Comparison of ENCODE assay signal across 10 mouse cellular contexts in the genomic region with DNA sequence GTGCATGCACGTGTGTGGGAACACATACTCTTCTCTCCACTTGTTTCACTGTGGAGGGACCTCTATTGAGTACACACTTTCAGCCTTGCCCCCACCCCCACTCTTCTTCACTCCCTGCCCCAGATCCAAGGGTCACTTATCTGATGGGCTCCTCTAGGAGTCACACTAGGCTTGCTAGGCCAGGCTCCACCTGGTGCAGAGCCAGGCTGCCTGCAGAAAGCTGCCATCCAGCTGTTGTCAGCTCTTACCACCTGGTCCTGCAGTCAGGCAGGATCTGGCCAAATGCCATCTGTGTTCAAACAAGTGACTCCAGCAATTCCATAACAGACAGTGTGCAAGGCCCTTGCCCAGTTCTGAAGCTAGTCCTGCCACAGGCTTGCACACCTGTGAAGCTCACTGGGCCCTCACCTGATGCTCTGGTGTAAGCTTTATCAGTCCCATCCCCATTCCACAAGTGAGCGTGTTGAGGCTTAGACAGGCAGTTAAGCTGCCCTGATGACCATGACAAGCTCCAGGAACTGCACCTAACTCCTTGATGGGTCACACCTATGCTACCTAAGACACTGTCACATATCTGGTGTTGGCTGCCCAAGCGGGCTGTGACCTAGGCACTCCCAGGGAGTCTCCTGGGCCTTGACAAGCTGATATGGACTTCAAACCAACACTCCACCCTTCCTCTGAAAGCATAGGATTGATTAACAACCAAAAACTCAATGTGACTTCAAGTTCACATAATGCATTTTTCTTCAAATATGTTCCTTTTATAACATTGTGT. TPM values are rescaled to one million over a fixed set of nuclear protein-coding genes. Genes with fewer than 3 reads are reported as not detected.
DNase-seq lines count a peak whose midpoint lies in the region; ATAC-seq lines count a peak whose summit lies in the region.
"Had no signal": no experiment of that assay in that cellular context is flagged by ENCODE, and none has a peak within 500 bp of the region (broad histone marks: within the 10 kb centered on the region; RNA-seq: fewer than 3 reads in every experiment).

No protein-coding gene starts in this region.

- no peak overlapping the region for H3K27ac ChIP-seq in kidney, embryonic 16.5 days (ENCODE audit: low read length)
- peak overlapping the region; percentile 17; the same call in 1 of the 2 replicates for H3K27ac ChIP-seq in limb, embryonic 15.5 days
- peak overlapping the region; percentile 67; the same call in 1 of the 2 replicates for H3K27ac ChIP-seq in stomach, embryonic 15.5 days
- no peak overlapping the region for H3K27ac ChIP-seq in forebrain, embryonic 11.5 days (ENCODE audit: low read depth, low read length)
- no peak overlapping the region for H3K27ac ChIP-seq in neural tube, embryonic 15.5 days (replicated peaks)

- 79% methylated on average over 3 of the region's 3 CpGs for WGBS in kidney, embryonic 16.5 days
- WGBS in limb, embryonic 15.5 days = 71% methylated on average over 3 of the region's 3 CpGs
- 68% methylated on average over 3 of the region's 3 CpGs for WGBS in stomach, embryonic 15.5 days
- WGBS in forebrain, embryonic 11.5 days = 79% methylated on average over 3 of the region's 3 CpGs
- WGBS in neural tube, embryonic 15.5 days = 77% methylated on average over 3 of the region's 3 CpGs

- H3K9ac ChIP-seq in kidney, embryonic 16.5 days (replicated peaks; ENCODE audit: low read length) = no peak overlapping the region
- no peak overlapping the region for H3K9ac ChIP-seq in limb, embryonic 15.5 days
- no peak overlapping the region for H3K9ac ChIP-seq in stomach, embryonic 15.5 days
- no peak overlapping the region for H3K9ac ChIP-seq in forebrain, embryonic 11.5 days (ENCODE audit: low read length)
- H3K9ac ChIP-seq in neural tube, embryonic 15.5 days (replicated peaks) = no peak overlapping the region

- ATAC-seq in kidney, embryonic 16.5 days (ENCODE audit: low FRiP score, low TSS enrichment) = no peak
- peak; percentile 67 for ATAC-seq in erythroid progenitor cell, adult 5-6 weeks (replicated peaks; ENCODE audit: low FRiP score, poor library complexity, severe bottlenecking)
- no peak for ATAC-seq in limb, embryonic 15.5 days (ENCODE audit: insufficient number of reproducible peaks, low FRiP score, low TSS enrichment, low read depth)
- peak; percentile 63 for ATAC-seq in stomach, embryonic 15.5 days (ENCODE audit: insufficient read depth, low FRiP score, low read depth)
- ATAC-seq in forebrain, embryonic 11.5 days (replicated peaks; ENCODE audit: low FRiP score) = no peak
- no peak for ATAC-seq in neural tube, embryonic 15.5 days (ENCODE audit: low FRiP score)
- ATAC-seq in granulocyte monocyte progenitor cell, adult 5-6 weeks (replicated peaks; ENCODE audit: poor library complexity, severe bottlenecking) = no peak

- H3K4me1 ChIP-seq in kidney, embryonic 16.5 days (ENCODE audit: insufficient read depth, low read length) = peaks cover 54% of the 10 kb centered on the region
- peaks cover 58% of the 10 kb centered on the region for H3K4me1 ChIP-seq in limb, embryonic 15.5 days
- peaks cover 67% of the 10 kb centered on the region for H3K4me1 ChIP-seq in stomach, embryonic 15.5 days
- H3K4me1 ChIP-seq in forebrain, embryonic 11.5 days (replicated peaks; ENCODE audit: control insufficient read depth, insufficient read depth, low read length) = no peaks in the 10 kb centered on the region
- H3K4me1 ChIP-seq in neural tube, embryonic 15.5 days = peaks cover 15% of the 10 kb centered on the region; the same call in 1 of the 2 replicates

- H3K36me3 ChIP-seq in kidney, embryonic 16.5 days (ENCODE audit: insufficient read depth, low read length) = no peaks in the 10 kb centered on the region
- H3K36me3 ChIP-seq in limb, embryonic 15.5 days = no peaks in the 10 kb centered on the region
- no peaks in the 10 kb centered on the region for H3K36me3 ChIP-seq in stomach, embryonic 15.5 days
- H3K36me3 ChIP-seq in forebrain, embryonic 11.5 days (ENCODE audit: control insufficient read depth, insufficient read depth, low read length) = no peaks in the 10 kb centered on the region
- H3K36me3 ChIP-seq in neural tube, embryonic 15.5 days = no peaks in the 10 kb centered on the region

- no peaks in the 10 kb centered on the region for H3K27me3 ChIP-seq in kidney, embryonic 16.5 days (ENCODE audit: insufficient read depth, low read length)
- H3K27me3 ChIP-seq in limb, embryonic 15.5 days = no peaks in the 10 kb centered on the region
- no peaks in the 10 kb centered on the region for H3K27me3 ChIP-seq in stomach, embryonic 15.5 days (replicated peaks)
- no peaks in the 10 kb centered on the region for H3K27me3 ChIP-seq in forebrain, embryonic 11.5 days (ENCODE audit: control insufficient read depth, insufficient read depth, low read length)
- no peaks in the 10 kb centered on the region for H3K27me3 ChIP-seq in neural tube, embryonic 15.5 days (replicated peaks)

- no peak overlapping the region for H3K4me2 ChIP-seq in kidney, embryonic 16.5 days (replicated peaks; ENCODE audit: low read depth, low read length)
- no peak overlapping the region for H3K4me2 ChIP-seq in limb, embryonic 15.5 days
- no peak overlapping the region for H3K4me2 ChIP-seq in stomach, embryonic 15.5 days
- H3K4me2 ChIP-seq in forebrain, embryonic 11.5 days (ENCODE audit: low read depth, low read length, severe bottlenecking) = no peak overlapping the region
- no peak overlapping the region for H3K4me2 ChIP-seq in neural tube, embryonic 15.5 days

- no peaks in the 10 kb centered on the region for H3K9me3 ChIP-seq in kidney, embryonic 16.5 days (ENCODE audit: low read length)
- H3K9me3 ChIP-seq in limb, embryonic 15.5 days = no peaks in the 10 kb centered on the region
- no peaks in the 10 kb centered on the region for H3K9me3 ChIP-seq in stomach, embryonic 15.5 days
- no peaks in the 10 kb centered on the region for H3K9me3 ChIP-seq in forebrain, embryonic 11.5 days (ENCODE audit: control insufficient read depth, low read length)
- no peaks in the 10 kb centered on the region for H3K9me3 ChIP-seq in neural tube, embryonic 15.5 days (replicated peaks)

- DNase-seq in kidney, adult 18-20 months = peak; percentile 72
- no peak for DNase-seq in forebrain, embryonic 11.5 days (ENCODE audit: low spot score)
- DNase-seq: cerebellum, postnatal 25 days; right cerebral cortex, postnatal 4 days had no signal

- H3K4me3 ChIP-seq in kidney, embryonic 16.5 days (ENCODE audit: low read length) = no peak overlapping the region
- H3K4me3 ChIP-seq in limb, embryonic 15.5 days = no peak overlapping the region
- no peak overlapping the region for H3K4me3 ChIP-seq in stomach, embryonic 15.5 days (replicated peaks)
- no peak overlapping the region for H3K4me3 ChIP-seq in forebrain, embryonic 11.5 days (ENCODE audit: low read depth, low read length)
- H3K4me3 ChIP-seq in neural tube, embryonic 15.5 days (replicated peaks) = no peak overlapping the region

RNA-seq across cellular contexts. Expression of gene Cd82, which starts 7.9 kb away (rescaled TPM):
- polyA plus RNA-seq in kidney, embryonic 16.5 days (2015; fragmentation: Nextera tagmentation; extraction: Ambion mirVana) = 64.1 and 71.8 TPM in 2 replicates
- 310 and 373 TPM in 2 replicates for total RNA-seq in erythroid progenitor cell, adult 5-6 weeks (2015; ENCODE audit: low replicate concordance)
- 342 and 415 TPM in 2 replicates for total RNA-seq in erythroid progenitor cell, adult 5-6 weeks (2017; ENCODE audit: low replicate concordance)
- polyA plus RNA-seq in limb, embryonic 15.5 days (2015; fragmentation: Nextera tagmentation; extraction: Ambion mirVana) = 51.4 and 63.0 TPM in 2 replicates
- 87.7 and 95.0 TPM in 2 replicates for polyA plus RNA-seq in stomach, embryonic 15.5 days (2015; fragmentation: Nextera tagmentation; extraction: Ambion mirVana)
- polyA plus RNA-seq in forebrain, embryonic 11.5 days (2014; fragmentation: Nextera tagmentation; extraction: Ambion mirVana) = 4.5 and 5.2 TPM in 2 replicates
- 22.4 and 68.9 TPM in 2 replicates for polyA plus RNA-seq in neural tube, embryonic 15.5 days (2015; fragmentation: Nextera tagmentation; extraction: Ambion mirVana)
- 17.7 and 22.8 TPM in 2 replicates for total RNA-seq in granulocyte monocyte progenitor cell, adult 5-6 weeks (2014; fragmentation: Nextera tagmentation)
- 11.3 and 23.5 TPM in 2 replicates for total RNA-seq in granulocyte monocyte progenitor cell, adult 5-6 weeks (2017)

Comparison
In these comparisons a context has a peak if more than half of its experiments do, and no peak if none do; other contexts are left out.
1. ATAC-seq: peak in erythroid progenitor cell, adult 5-6 weeks (single experiment) and stomach, embryonic 15.5 days (single experiment); none in kidney, embryonic 16.5 days (single experiment), limb, embryonic 15.5 days (single experiment), forebrain, embryonic 11.5 days (single experiment), neural tube, embryonic 15.5 days (single experiment) and granulocyte monocyte progenitor cell, adult 5-6 weeks (single experiment).
2. H3K27ac ChIP-seq: peak in limb, embryonic 15.5 days (single experiment) and stomach, embryonic 15.5 days (single experiment); none in kidney, embryonic 16.5 days (single experiment), forebrain, embryonic 11.5 days (single experiment) and neural tube, embryonic 15.5 days (single experiment).